ENCODE assay signal across 8 mouse cellular contexts in the genomic region with DNA sequence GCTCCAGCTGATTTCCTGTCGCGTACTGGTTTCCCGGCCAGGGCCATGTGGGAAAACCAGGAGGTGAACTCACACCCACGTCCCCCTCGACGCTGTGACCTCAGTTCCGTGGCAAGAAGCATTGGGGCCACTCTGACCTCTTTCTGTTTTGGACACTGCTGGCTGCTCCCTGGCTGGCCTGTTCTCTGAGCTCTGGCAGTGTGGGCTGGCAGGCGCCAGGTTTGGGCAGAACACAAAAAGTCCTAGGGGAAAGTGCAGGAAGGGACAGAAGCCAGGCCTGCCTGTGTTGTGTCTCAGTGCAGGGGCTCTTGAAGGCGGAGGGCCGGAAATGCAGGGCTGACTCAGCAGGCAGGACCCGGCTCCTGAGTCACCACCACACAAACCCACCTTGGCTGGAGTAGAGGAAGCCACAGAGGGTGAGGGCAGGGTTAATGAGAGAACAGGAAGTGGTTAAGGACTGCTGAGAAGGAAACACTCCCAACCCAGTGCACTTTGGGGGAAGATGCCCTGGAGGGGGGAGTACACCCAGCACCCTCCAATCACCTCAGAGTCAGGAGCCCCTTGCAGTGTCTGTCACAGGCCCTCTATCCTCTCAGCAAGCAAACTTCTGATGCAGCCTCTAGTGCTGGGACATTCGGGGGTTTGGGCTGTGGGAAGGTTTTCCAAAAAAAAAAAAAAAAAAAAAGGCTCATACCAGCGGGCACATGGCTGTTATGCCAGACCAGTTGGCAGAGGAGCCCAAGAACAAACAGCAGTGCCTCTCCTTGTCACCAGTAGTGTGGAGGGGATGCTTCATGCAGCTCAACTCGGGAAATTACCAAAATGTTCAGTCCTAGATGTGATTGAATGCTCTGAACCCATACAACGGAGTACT. TPM values are rescaled to one million over a fixed set of nuclear protein-coding genes. Genes with fewer than 3 reads are reported as not detected.
DNase-seq lines count a peak whose midpoint lies in the region; ATAC-seq lines count a peak whose summit lies in the region.
"Had no signal": no experiment of that assay in that cellular context is flagged by ENCODE, and none has a peak within 500 bp of the region (broad histone marks: within the 10 kb centered on the region; RNA-seq: fewer than 3 reads in every experiment).

No protein-coding gene starts in this region.

- H3K27ac ChIP-seq in heart, embryonic 10.5 days = peak overlapping the region; percentile 79
- H3K27ac ChIP-seq in stomach, embryonic 14.5 days (ENCODE audit: low read length) = peak overlapping the region; percentile 27; the same call in 1 of the 2 replicates

- H3K4me2 ChIP-seq in stomach, embryonic 14.5 days (replicated peaks; ENCODE audit: low read depth, low read length) = no peak overlapping the region

- 0 out of 2 replicates have a peak, but pooled peaks cover 21% of the 10 kb centered on the region for H3K27me3 ChIP-seq in heart, embryonic 10.5 days (ENCODE audit: insufficient read depth, poor library complexity, severe bottlenecking)
- no peaks in the 10 kb centered on the region for H3K27me3 ChIP-seq in stomach, embryonic 14.5 days (ENCODE audit: control insufficient read depth, insufficient read depth, low read length)

- H3K4me1 ChIP-seq in heart, embryonic 10.5 days = peaks cover 46% of the 10 kb centered on the region
- H3K4me1 ChIP-seq in stomach, embryonic 14.5 days (ENCODE audit: control insufficient read depth, insufficient read depth, low read length) = 0 out of 2 replicates have a peak, but pooled peaks cover 6% of the 10 kb centered on the region

- no peaks in the 10 kb centered on the region for H3K36me3 ChIP-seq in heart, embryonic 10.5 days
- no peaks in the 10 kb centered on the region for H3K36me3 ChIP-seq in stomach, embryonic 14.5 days (ENCODE audit: control insufficient read depth, insufficient read depth, low read length)

- peak; percentile 85 for DNase-seq in NIH3T3 (ENCODE audit: low read depth)
- DNase-seq in heart, embryonic 10.5 days (ENCODE audit: low spot score) = peak; percentile 86
- DNase-seq in kidney, postnatal 25 days = peak; percentile 51 to 83
- DNase-seq in spleen, postnatal 4 days (ENCODE audit: low spot score in 2 of 2) = no peak
- no peak for DNase-seq in frontal cortex, adult 2 months (ENCODE audit: extremely low spot score in 1 of 2, low spot score in 1 of 2)

- ATAC-seq in CD4-positive, CD25-positive, alpha-beta regulatory T cell, adult 4 months = peak; percentile 84
- ATAC-seq in stomach, embryonic 14.5 days (ENCODE audit: insufficient number of reproducible peaks, insufficient read depth, low FRiP score, low read depth) = no peak

- H3K9ac ChIP-seq in stomach, embryonic 14.5 days (replicated peaks; ENCODE audit: low read depth, low read length) = no peak overlapping the region

- H3K4me3 ChIP-seq in heart, embryonic 10.5 days = 0 out of 2 replicates have a peak overlapping the region, but pooled peaks have one; percentile 10
- no peak overlapping the region for H3K4me3 ChIP-seq in stomach, embryonic 14.5 days (ENCODE audit: low read depth, low read length)

- 63% methylated on average over 15 of the region's 15 CpGs for WGBS in heart, embryonic 10.5 days
- 66% methylated on average over 15 of the region's 15 CpGs for WGBS in stomach, embryonic 14.5 days

- H3K9me3 ChIP-seq in heart, embryonic 10.5 days = no peaks in the 10 kb centered on the region
- no peaks in the 10 kb centered on the region for H3K9me3 ChIP-seq in stomach, embryonic 14.5 days (ENCODE audit: control insufficient read depth, low read depth, low read length)

RNA-seq across cellular contexts. Expression of gene Foxl1, which starts 60.0 kb away (rescaled TPM):
- not detected for polyA plus RNA-seq in CD4-positive, CD25-positive, alpha-beta regulatory T cell, adult 4 months (2017; shearing (Covaris generic))
- polyA plus RNA-seq in heart, embryonic 10.5 days (2016; fragmentation: Nextera tagmentation; extraction: Ambion mirVana) = 0.53 and 2.0 TPM in 2 replicates
- polyA plus RNA-seq in stomach, embryonic 14.5 days (2014; fragmentation: Nextera tagmentation; extraction: Ambion mirVana) = 6.9 and 7.0 TPM in 2 replicates
- 0.04 and 0.10 TPM in 2 replicates for polyA plus RNA-seq in frontal cortex, adult 2 months (2012; rRNA removed)
- polyA plus RNA-seq: neural tube, embryonic 14.5 days had no signal

Comparison
In these comparisons a context has a peak if more than half of its experiments do, and no peak if none do; other contexts are left out.
1. DNase-seq: peak in NIH3T3 (single experiment), heart, embryonic 10.5 days (single experiment) and kidney, postnatal 25 days (2 of 2); none in spleen, postnatal 4 days (0 of 2) and frontal cortex, adult 2 months (0 of 2).